Mouse (Mus musculus) lung, embryonic 16.5 days (tissue): Measurements from ENCODE around the gene Hdac4. TPM values are rescaled to one million over a fixed set of nuclear protein-coding genes. Genes with fewer than 3 reads are reported as not detected.

Experiments used
- ATAC-seq: fragments of 200-750 bp; cut with Nextera tagmentation; 2 replicates; pipeline ENCODE4 v1.8.0; 2017; ENCODE audit warnings: low read depth, mild to moderate bottlenecking, moderate library complexity
- H3K27ac ChIP-seq: fragments of 300-500 bp; sonication (generic); 2 replicates; pipeline ENCODE4 v1.5.1; 2014; ENCODE audit warnings: mild to moderate bottlenecking, control low read depth, low read length
- H3K27me3 ChIP-seq: fragments of 300-500 bp; sonication (generic); 2 replicates; pipeline ENCODE4 v1.6.1; 2014; ENCODE audit warnings: low read depth, low read length, mixed read lengths; ENCODE audit not compliant: control insufficient read depth, insufficient read depth
- H3K36me3 ChIP-seq: fragments of 300-500 bp; sonication (generic); 2 replicates; pipeline ENCODE4 v1.6.1; 2014; ENCODE audit warnings: low read length; ENCODE audit not compliant: control insufficient read depth, insufficient read depth
- H3K4me1 ChIP-seq: fragments of 300-500 bp; sonication (generic); replicated peaks from 2 replicates; pipeline ENCODE4 v1.6.1; 2014; ENCODE audit warnings: low read length, mixed read lengths; ENCODE audit not compliant: control insufficient read depth, insufficient read depth
- H3K4me2 ChIP-seq: fragments of 300-500 bp; sonication (generic); 2 replicates; pipeline ENCODE4 v1.6.1; 2014; ENCODE audit warnings: low read depth, low read length, control low read depth
- H3K4me3 ChIP-seq: fragments of 300-500 bp; sonication (generic); 2 replicates; pipeline ENCODE4 v1.5.1; 2014; ENCODE audit warnings: mild to moderate bottlenecking, low read length, control low read depth
- H3K9ac ChIP-seq: fragments of 300-500 bp; sonication (generic); 2 replicates; pipeline ENCODE4 v1.6.1; 2014; ENCODE audit warnings: low read length, control low read depth
- H3K9me3 ChIP-seq: fragments of 300-500 bp; sonication (generic); 2 replicates; pipeline ENCODE4 v1.6.1; 2016; ENCODE audit warnings: low read length; ENCODE audit not compliant: control insufficient read depth
- WGBS: fragments of 180-500 bp; shearing (Covaris S2); extraction: QIAGEN DNeasy Blood & Tissue Kit; methylation state at CpG from one replicate; pipeline ENCODE4 v1.1.7; 2014; 5-methylcytosine and 5-hydroxymethylcytosine counted together
- polyA plus RNA-seq: library from polyadenylated mRNA; unstranded; fragments of >200 nt; fragmentation: Nextera tagmentation; extraction: Ambion mirVana; gene quantifications from 2 replicates; pipeline ENCODE4 v1.2.1, GENCODE M21; 2015

The Hdac4 gene
- polyA plus RNA-seq, 1 experiment from 2014 or later = 15.6 TPM

GRCm38 (mm10) chr1:92174251-92174897 lies 21.1 kb downstream of the Hdac4 start:
- Histone ChIP-seq H3K9ac (no peak overlapping the region), H3K27me3 (no peaks in the 10 kb centered on the region), H3K27ac (no peak overlapping the region), H3K4me2 (no peak overlapping the region), H3K4me3 (no peak overlapping the region), H3K4me1 (peaks cover 33% of the 10 kb centered on the region), H3K9me3 (no peaks in the 10 kb centered on the region), H3K36me3 (no peaks in the 10 kb centered on the region)
- ATAC-seq = no peak
- WGBS = 15% methylated on average over 3 of the region's 3 CpGs

GRCm38 (mm10) chr1:92170616-92171235 lies 24.8 kb downstream of the Hdac4 start:
- WGBS = 83% methylated on average over 5 of the region's 5 CpGs
- Histone ChIP-seq H3K27me3 (no peaks in the 10 kb centered on the region), H3K4me2 (no peak overlapping the region), H3K36me3 (no peaks in the 10 kb centered on the region), H3K27ac (no peak overlapping the region), H3K9me3 (no peaks in the 10 kb centered on the region), H3K9ac (no peak overlapping the region), H3K4me3 (no peak overlapping the region), H3K4me1 (peaks cover 16% of the 10 kb centered on the region)
- ATAC-seq = no peak

GRCm38 (mm10) chr1:92169776-92170055 lies 25.8 kb downstream of the Hdac4 start:
- no peak for ATAC-seq
- no peaks in the 10 kb centered on the region for H3K36me3 ChIP-seq
- no peaks in the 10 kb centered on the region for H3K9me3 ChIP-seq
- H3K27me3 ChIP-seq = no peaks in the 10 kb centered on the region
- peaks cover 11% of the 10 kb centered on the region for H3K4me1 ChIP-seq
- no peak overlapping the region for H3K27ac ChIP-seq
- H3K4me3 ChIP-seq = no peak overlapping the region
- no peak overlapping the region for H3K4me2 ChIP-seq
- no peak overlapping the region for H3K9ac ChIP-seq

- WGBS = 80% methylated on average over 4 of the region's 4 CpGs
- H3K9ac ChIP-seq = no peak overlapping the region
- no peaks in the 10 kb centered on the region for H3K36me3 ChIP-seq
- no peak for ATAC-seq
- no peaks in the 10 kb centered on the region for H3K9me3 ChIP-seq
- no peak overlapping the region for H3K4me3 ChIP-seq
- no peaks in the 10 kb centered on the region for H3K27me3 ChIP-seq
- peaks cover 6% of the 10 kb centered on the region for H3K4me1 ChIP-seq
- no peak overlapping the region for H3K27ac ChIP-seq
- no peak overlapping the region for H3K4me2 ChIP-seq
Measured at GRCm38 (mm10) chr1:92168900-92169775, 26.4 kb downstream of the Hdac4 start.

GRCm38 (mm10) chr1:92163932-92164331 lies 31.6 kb downstream of the Hdac4 start:
- no peak overlapping the region for H3K4me2 ChIP-seq
- no peaks in the 10 kb centered on the region for H3K27me3 ChIP-seq
- H3K36me3 ChIP-seq = no peaks in the 10 kb centered on the region
- no peak overlapping the region for H3K9ac ChIP-seq
- 97% methylated on average over 1 of the region's 1 CpGs for WGBS
- H3K4me1 ChIP-seq = no peaks in the 10 kb centered on the region
- ATAC-seq = no peak
- no peaks in the 10 kb centered on the region for H3K9me3 ChIP-seq
- no peak overlapping the region for H3K4me3 ChIP-seq
- no peak overlapping the region for H3K27ac ChIP-seq

- WGBS = 78% methylated on average over 4 of the region's 4 CpGs
Measured at GRCm38 (mm10) chr1:92159804-92160203, 35.7 kb downstream of the Hdac4 start.

GRCm38 (mm10) chr1:92150201-92150600 lies 45.3 kb downstream of the Hdac4 start:
- ATAC-seq = peak; percentile 65
- 40% methylated on average over 1 of the region's 1 CpGs for WGBS
- Histone ChIP-seq H3K4me2 (no peak overlapping the region), H3K36me3 (no peaks in the 10 kb centered on the region), H3K27ac (no peak overlapping the region), H3K27me3 (no peaks in the 10 kb centered on the region), H3K9me3 (no peaks in the 10 kb centered on the region), H3K4me1 (peaks cover 4% of the 10 kb centered on the region), H3K9ac (no peak overlapping the region), H3K4me3 (no peak overlapping the region)

More at GRCm38 (mm10) chr1:92159804-92160203, 35.7 kb downstream of the Hdac4 start:
- H3K27me3 ChIP-seq = no peaks in the 10 kb centered on the region
- no peak overlapping the region for H3K4me2 ChIP-seq
- H3K4me1 ChIP-seq = no peaks in the 10 kb centered on the region
- H3K27ac ChIP-seq = no peak overlapping the region
- no peak overlapping the region for H3K9ac ChIP-seq
- H3K4me3 ChIP-seq = no peak overlapping the region
- no peaks in the 10 kb centered on the region for H3K36me3 ChIP-seq
- no peaks in the 10 kb centered on the region for H3K9me3 ChIP-seq
- ATAC-seq = no peak

GRCm38 (mm10) chr1:92148527-92148926 lies 47.0 kb downstream of the Hdac4 start:
- no peaks in the 10 kb centered on the region for H3K9me3 ChIP-seq
- no peak overlapping the region for H3K9ac ChIP-seq
- no peaks in the 10 kb centered on the region for H3K27me3 ChIP-seq
- ATAC-seq = no peak
- 97% methylated on average over 1 of the region's 1 CpGs for WGBS
- H3K4me1 ChIP-seq = peaks cover 6% of the 10 kb centered on the region
- no peak overlapping the region for H3K27ac ChIP-seq
- H3K4me2 ChIP-seq = no peak overlapping the region
- no peak overlapping the region for H3K4me3 ChIP-seq
- H3K36me3 ChIP-seq = no peaks in the 10 kb centered on the region

- Histone ChIP-seq H3K9ac (no peak overlapping the region), H3K27me3 (no peaks in the 10 kb centered on the region), H3K9me3 (no peaks in the 10 kb centered on the region), H3K4me2 (no peak overlapping the region), H3K4me1 (peaks cover 2% of the 10 kb centered on the region), H3K27ac (no peak overlapping the region), H3K4me3 (no peak overlapping the region), H3K36me3 (no peaks in the 10 kb centered on the region)
- no peak for ATAC-seq
- 75% methylated on average over 6 of the region's 6 CpGs for WGBS
Measured at GRCm38 (mm10) chr1:92144868-92145534, 50.5 kb downstream of the Hdac4 start.
